Mouse (Mus musculus) embryo, embryonic 11.5 days (tissue): ENCODE measurements around the gene Gm20388.
"Not testable (repeated sequence)": the region's sequence is repeated elsewhere in the genome, so short reads cannot be mapped to it uniquely, and the experiment has no call there.

ENCODE experiments used
- DNase-seq: peaks from one replicate; pipeline ENCODE4 v3.0.0-alpha.2; 2012; ENCODE audit warnings: low read depth, low spot score

Gm20388 gene

GRCm38 (mm10) chr8:122554786-122555185 lies 2644.1 kb downstream of the Gm20388 start:
- no peak for DNase-seq

GRCm38 (mm10) chr8:122556030-122557009 lies 2645.7 kb downstream of the Gm20388 start:
- no peak for DNase-seq

DNA sequence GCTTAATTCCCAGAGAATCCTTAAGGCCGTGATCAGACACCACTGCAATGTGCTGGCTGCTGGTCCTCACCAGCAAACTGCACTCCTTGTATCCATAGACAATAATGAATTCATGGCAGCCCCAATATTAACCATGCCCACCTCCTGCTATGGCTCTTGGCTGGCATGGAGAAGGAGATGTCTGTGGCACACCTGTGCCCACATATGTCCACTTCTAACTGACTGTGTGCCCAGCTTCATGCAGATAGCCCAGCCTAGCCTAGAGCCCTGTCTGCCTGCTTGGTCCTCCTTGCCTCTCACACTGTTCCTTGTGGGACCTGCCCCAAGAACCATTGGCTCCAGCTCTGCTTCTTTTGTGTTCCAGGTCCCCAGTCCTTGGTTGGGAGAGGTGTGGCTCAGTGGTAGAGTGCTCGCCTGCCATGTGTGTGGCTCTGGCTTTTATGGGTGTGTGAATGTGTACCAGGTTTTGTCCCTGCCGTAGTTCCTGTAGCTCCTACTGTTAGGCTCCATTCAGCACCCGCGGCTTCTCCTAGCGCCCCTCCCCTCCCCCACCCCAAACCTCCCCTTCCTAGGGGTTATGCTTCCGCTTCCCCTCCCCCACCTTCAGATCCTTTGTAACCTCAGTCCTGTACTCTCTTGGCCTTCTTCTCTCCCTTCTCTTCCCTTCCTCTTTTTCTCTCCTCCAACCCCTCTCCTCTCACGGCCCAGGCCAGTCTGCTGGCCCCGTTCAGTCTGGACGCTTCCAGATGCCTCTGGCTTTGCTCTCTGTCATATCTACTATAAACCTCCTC lies 2646.8 kb downstream of the Gm20388 start:
- DNase-seq = no peak

DNA sequence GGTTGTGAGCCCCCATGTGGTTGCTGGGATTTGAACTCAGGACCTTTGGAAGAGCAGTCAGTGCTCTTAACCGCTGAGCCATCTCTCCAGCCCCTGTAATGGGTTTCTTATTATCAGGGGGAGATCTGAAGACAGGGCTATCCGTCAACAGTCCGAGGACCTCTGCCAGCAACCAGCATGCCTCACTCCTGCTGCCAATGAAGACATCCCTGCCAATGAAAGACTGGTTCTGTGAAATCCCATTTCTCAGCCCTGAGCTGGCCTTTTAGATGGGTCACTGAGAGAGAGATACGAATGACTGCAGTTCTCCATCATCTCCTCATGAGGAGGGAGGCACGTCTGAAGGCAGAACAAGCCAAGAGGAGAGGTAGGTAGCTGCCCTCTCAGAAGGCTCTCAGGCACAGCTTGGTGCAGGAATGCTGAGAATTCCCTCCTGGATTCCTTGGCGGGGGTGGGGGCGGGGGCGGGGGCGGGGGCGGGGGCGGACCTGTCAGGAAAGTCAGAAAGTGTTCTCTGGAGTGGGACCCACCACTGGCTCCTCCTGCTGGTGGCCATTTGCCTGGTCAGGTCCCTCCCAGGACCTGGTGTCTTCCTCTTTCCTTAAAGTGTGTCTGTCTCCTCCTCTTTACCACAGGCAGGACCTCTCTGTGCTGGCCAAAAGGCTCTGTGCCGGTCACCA lies 2648.2 kb downstream of the Gm20388 start:
- no peak for DNase-seq

- DNase-seq = no peak
Measured at GRCm38 (mm10) chr8:122561199-122561598, 2650.6 kb downstream of the Gm20388 start.

DNA sequence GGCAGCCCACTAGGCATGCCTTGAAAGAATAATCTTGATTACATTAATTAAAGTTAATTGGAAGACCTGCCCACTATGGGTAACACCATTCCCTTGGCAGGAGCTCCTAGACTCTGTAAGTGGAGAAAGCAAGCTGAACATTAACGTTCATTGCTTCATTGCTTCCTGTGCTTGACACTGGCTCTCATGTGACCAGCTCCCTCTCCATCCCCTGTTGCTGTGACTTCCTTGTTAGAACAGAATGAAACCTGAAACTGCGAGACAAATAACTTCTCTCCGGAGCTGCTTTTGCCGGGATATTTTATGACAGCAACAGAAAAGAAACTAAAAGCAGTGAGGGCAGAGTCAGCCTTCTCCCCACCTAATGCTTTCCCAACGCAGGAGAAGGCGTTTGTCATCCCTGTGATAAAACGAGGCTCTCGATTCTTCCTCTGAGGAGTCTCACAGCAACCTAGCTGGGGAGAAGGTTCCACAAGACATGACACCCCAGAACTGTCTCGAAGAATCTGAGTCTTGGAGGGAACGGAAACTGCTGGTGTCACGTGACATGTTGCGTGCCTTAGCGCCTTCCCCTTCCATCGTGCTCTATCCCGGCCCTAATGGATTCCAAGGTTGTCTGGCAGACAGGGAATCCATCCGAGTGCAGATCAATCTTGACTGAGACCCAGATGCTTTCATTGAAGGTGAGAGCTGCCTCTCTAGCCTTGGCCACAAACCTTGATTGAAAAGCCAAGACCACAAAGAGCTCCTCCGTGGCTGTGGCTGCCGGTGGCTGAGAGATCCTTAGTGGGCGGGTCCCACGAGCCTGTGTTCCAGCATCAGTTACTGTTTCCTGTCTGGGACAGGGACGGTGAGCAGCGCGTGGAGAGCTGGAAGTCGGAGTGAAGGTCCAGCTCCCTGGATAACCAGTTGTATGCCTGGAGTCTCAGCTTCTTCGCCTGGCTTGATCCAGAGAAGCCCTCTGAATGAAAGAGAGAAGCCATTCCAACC lies 2654.0 kb downstream of the Gm20388 start:
- no peak for DNase-seq

- no peak for DNase-seq
Measured at GRCm38 (mm10) chr8:122566766-122567165, 2656.1 kb downstream of the Gm20388 start.

DNA sequence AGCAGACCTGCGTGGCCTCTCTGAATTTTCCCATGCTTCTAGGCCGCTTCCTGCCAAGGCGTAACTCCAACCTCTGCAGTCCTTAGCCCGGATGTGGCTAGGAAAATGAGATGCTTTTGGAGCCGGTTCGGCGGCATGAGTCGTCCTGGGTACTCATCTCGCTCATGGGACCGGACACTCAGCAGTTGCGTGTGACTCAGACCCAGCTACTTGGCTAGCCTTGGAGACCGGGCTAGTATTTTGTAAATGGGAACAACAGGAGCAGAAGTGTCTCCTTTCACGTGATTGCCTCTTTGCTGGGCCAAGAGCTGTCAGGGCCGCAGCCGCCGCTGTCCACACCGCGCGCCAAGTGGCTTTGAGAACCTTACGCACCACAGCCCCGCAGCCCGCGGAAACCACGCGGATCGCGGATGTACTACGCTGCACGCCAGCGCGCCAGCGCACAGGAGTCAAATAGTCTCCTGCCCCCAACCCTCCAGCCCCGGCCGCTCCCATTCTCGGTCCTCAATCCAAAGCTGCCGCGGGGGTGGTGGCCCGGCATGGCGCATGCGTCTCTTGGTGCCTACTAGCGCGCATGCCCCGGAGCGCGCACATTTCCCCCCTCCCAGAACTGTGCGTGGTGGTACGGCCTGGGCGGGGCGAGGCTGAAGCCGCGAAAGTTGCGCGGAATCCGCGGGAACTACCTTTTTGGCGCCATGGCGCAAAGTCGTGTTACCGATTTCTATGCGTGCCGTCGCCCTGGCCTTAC lies 2656.9 kb downstream of the Gm20388 start, which contains the start of gene Cdt1:
Cdt1 (plus strand) TSS at position 655 of the 748 bp plus-strand sequence.
- DNase-seq = peak; percentile 96

GRCm38 (mm10) chr8:122568109-122568504 lies 2657.5 kb downstream of the Gm20388 start:
- no peak for DNase-seq

- DNase-seq = no peak
Measured at GRCm38 (mm10) chr8:122568881-122569309, 2658.3 kb downstream of the Gm20388 start.

- DNase-seq = no peak
Measured at GRCm38 (mm10) chr8:122569329-122569728, 2658.7 kb downstream of the Gm20388 start.

- DNase-seq = no peak
Measured at GRCm38 (mm10) chr8:122569996-122570395, 2659.4 kb downstream of the Gm20388 start.

DNA sequence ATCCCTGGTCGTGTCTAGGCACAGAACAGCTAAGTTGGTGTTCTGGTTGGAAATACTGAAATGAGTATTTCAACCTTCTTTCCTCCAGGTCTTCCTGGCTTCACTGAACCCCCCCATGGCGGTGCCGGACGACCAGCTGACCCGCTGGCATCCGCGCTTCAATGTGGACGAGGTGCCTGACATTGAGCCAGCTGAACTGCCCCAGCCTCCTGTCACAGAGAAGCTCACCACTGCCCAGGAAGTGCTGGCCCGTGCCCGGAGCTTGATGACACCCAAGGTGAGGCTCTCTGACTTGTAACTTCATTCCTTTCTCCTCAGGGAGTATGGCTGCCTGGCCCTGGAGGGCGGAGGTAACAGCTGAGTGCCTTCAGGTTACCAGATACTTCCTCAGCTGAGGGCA lies 2660.5 kb downstream of the Gm20388 start:
- no peak for DNase-seq

DNA sequence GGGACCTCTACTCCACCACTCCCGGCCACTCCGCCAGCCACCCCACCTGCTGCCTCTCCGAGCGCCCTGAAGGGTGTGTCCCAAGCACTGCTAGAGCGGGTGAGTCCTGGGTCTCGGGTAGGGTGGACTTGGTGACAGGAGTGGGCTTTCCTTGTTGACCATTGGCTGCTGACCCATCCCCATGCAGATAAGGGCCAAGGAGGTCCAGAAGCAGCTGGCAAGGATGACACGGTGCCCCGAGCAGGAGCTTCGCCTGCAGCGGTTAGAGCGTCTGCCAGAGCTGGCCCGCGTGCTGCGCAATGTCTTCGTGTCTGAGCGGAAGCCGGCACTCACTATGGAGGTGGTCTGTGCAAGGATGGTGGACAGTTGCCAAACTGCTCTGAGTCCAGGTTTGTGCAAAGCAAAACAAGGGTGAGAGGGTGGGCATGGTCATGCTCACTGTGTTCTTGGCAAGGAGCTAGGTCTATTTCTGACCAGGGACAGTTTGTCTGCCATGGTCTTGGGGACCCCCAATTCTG lies 2661.2 kb downstream of the Gm20388 start:
- no peak for DNase-seq

DNA sequence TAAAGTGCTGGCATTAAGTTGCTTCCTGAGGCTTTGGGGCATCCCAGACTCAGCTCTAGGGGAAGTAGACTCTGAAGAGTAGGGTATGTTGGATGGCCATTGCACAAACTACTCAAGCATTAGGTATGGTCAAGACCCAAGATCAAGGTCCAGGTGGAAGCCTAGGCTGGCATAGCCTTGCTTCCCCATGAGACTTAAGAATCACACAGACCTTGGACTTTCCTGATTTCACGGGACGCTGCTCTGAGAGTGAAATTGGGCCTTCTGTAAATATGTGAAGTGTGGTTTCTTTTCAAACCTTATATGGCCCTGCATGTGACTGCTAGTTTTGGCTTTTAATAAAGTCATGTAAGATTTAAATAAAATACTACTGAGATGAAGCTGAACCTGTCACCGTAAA lies 2662.1 kb downstream of the Gm20388 start:
- DNase-seq = no peak

DNA sequence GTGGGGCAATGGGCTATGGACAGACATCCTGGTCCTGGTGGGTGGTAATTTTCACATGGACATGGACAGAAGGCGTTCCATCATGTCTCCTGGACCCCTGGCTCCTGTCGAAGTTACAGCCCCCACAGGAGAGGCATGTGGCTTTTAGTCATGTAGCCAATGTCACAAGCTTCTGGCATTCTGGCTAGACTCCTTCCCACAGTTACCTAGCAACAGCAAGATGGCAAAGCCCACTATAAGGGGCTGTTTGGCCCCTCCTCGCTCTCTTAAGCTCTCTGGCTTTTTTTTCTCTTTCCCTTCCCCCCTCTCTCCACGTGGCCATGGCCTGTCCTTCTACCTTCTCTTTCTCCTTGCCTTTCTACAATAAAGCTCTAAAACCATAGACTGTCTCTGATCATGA lies 2662.5 kb downstream of the Gm20388 start:
- not testable (repeated sequence) for DNase-seq

DNA sequence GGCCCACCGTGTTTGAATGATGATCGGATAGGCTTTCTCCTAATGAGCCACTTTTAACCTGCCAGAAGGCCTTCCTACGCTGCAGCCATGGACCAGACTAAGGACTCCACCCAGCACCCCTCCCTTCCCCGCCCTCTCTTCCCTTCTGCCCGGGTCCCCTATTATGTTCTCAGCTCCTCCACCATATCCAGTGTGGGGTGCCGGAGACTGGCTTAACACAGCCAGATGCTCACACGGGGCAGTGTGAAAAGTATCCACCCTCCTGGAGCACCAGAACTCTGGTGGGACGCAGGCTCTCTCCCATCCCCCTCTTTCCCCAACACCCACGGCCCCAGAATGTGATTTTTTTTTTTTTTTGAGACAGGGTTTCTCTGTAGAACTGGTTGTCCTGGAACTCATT lies 2662.9 kb downstream of the Gm20388 start:
- DNase-seq = no peak

DNA sequence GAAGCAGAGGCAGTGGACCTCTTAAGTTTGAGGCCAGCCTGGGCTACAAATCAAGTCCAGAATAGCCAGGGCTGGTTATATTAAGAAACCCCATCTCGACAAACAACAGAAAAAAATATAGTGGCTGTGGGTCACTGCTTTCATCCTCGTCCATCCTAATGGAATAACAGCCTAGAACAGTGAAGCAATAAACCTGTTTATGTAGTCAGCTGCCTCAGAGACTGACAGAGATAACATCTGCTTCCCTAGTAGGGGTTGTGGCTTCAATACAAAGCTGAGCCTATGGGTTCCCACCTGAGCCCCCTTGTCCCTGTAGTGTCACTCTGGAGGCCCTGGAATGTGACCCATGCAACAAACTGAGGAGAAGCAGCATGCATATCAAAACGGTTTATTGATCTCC lies 2663.6 kb downstream of the Gm20388 start:
- no peak for DNase-seq

GRCm38 (mm10) chr8:122574667-122575251 lies 2664.1 kb downstream of the Gm20388 start:
- no peak for DNase-seq
